Mouse (Mus musculus): ENCODE results near the gene Aak1. TPM values are rescaled to one million over a fixed set of nuclear protein-coding genes. Genes with fewer than 3 reads are reported as not detected.

Gene Aak1
- total and polyA plus RNA-seq, 3 experiments: 2.8 to 21.0 (median 7.1) TPM

- Histone ChIP-seq H3K36me3 (replicated peaks in 1 of 2; ENCODE audit: control insufficient read depth in 1 of 2, insufficient read depth in 1 of 2, low read length in 1 of 2) (peaks cover 0 to 32% of the 10 kb centered on the region in 2 experiments), H3K27me3 (replicated peaks) (no peaks in the 10 kb centered on the region), H3K4me2 (ENCODE audit: insufficient read depth, low read depth, poor library complexity, severe bottlenecking) (no peak overlapping the region), H3K4me1 (ENCODE audit: control insufficient read depth in 1 of 2, insufficient read depth in 2 of 2) (peaks cover 0 to 7% of the 10 kb centered on the region in 2 experiments; a peak in 1 of 4 replicates), H3K9me3 (replicated peaks; ENCODE audit: low read length) (no peaks in the 10 kb centered on the region), H3K79me2 (replicated peaks; ENCODE audit: control insufficient read depth, extremely low read depth, insufficient read depth, poor library complexity, severe bottlenecking) (no peaks in the 10 kb centered on the region), H3K27ac (ENCODE audit: insufficient read depth, low read depth) (no peak overlapping the region), H3K4me3 (replicated peaks in 1 of 3; ENCODE audit: low read depth in 2 of 3, low read length in 2 of 3, poor library complexity in 1 of 3) (no peak overlapping the region), H3K9ac (ENCODE audit: insufficient read depth, low read depth) (no peak overlapping the region)
- no peak for DNase-seq (ENCODE audit: extremely low read depth)
- dilution Hi-C loops (cut with MboI; ENCODE audit: extremely low pct_ligation_motif_present, extremely low pct_unique_long_range_greater_than_20kb, low sequenced_read_pairs): no loop called here
- no peak for TF ChIP-seq GABPA (IDR thresholded peaks at IDR 0.05; ENCODE audit: insufficient replicate concordance, low read depth, low read length)
- TF ChIP-seq MEF2A (IDR thresholded peaks at IDR 0.05; ENCODE audit: borderline replicate concordance, low read depth, low read length): no peak
- TF ChIP-seq IRF4 (IDR thresholded peaks at IDR 0.05; ENCODE audit: low read depth, low read length): no peak
- TF ChIP-seq PAX5 (IDR thresholded peaks at IDR 0.05; ENCODE audit: low read length): no peak
- no peak for TF ChIP-seq ZNF384 (IDR thresholded peaks at IDR 0.05; ENCODE audit: low read depth, low read length)
- no peak for TF ChIP-seq USF2 (conservative IDR thresholded peaks at IDR 0.05; ENCODE audit: low read depth, low read length)
- no peak for TF ChIP-seq UBTF (IDR thresholded peaks at IDR 0.05; ENCODE audit: low read depth, low read length)
- no peak for TF ChIP-seq JUND (conservative IDR thresholded peaks at IDR 0.05; ENCODE audit: low read depth, low read length)
- TF ChIP-seq ZC3H11A (IDR thresholded peaks at IDR 0.05; ENCODE audit: low read depth, low read length): no peak
- TF ChIP-seq ELF1 (IDR thresholded peaks at IDR 0.05; ENCODE audit: low read depth, low read length): no peak
- no peak for TF ChIP-seq ZMIZ1 (IDR thresholded peaks at IDR 0.05; ENCODE audit: low read depth, low read length)
- TF ChIP-seq CHD2 (IDR thresholded peaks at IDR 0.05; ENCODE audit: low read length): no peak
- TF ChIP-seq SMC3 (IDR thresholded peaks at IDR 0.05; ENCODE audit: low read depth, low read length): no peak
- no peak for TF ChIP-seq NRF1 (IDR thresholded peaks at IDR 0.05; ENCODE audit: low read depth, low read length)
- TF ChIP-seq MXI1 (IDR thresholded peaks at IDR 0.05; ENCODE audit: low read depth, low read length): no peak
- TF ChIP-seq ZKSCAN1 (IDR thresholded peaks at IDR 0.05; ENCODE audit: borderline replicate concordance, low read depth, low read length): no peak
- TF ChIP-seq RCOR1 (conservative IDR thresholded peaks at IDR 0.05; ENCODE audit: low read depth, low read length): no peak
- no peak for TF ChIP-seq POLR2A (IDR thresholded peaks at IDR 0.05; ENCODE audit: low read depth, low read length)
- in situ Hi-C loops (cut with MboI; ENCODE audit: low pct_ligation_motif_present, low pct_unique_long_range_greater_than_20kb, low sequenced_read_pairs): loop anchor here (10.0 kb wide), 1 partner anchor 171 kb away; no protein-coding TSS in a partner anchor
Observed at GRCm38 (mm10) chr6:86916157-86916820, 67.0 kb downstream of the Aak1 start.

- Histone ChIP-seq H3K4me2 (ENCODE audit: insufficient read depth, low read depth, poor library complexity, severe bottlenecking) (no peak overlapping the region), H3K27ac (ENCODE audit: insufficient read depth, low read depth) (no peak overlapping the region), H3K4me1 (ENCODE audit: control insufficient read depth in 1 of 2, insufficient read depth in 2 of 2) (peaks cover 2 to 13% of the 10 kb centered on the region in 2 experiments; a peak in 2 of 4 replicates), H3K36me3 (replicated peaks in 1 of 2; ENCODE audit: control insufficient read depth in 1 of 2, insufficient read depth in 1 of 2, low read length in 1 of 2) (peaks cover 0 to 29% of the 10 kb centered on the region in 2 experiments), H3K79me2 (replicated peaks; ENCODE audit: control insufficient read depth, extremely low read depth, insufficient read depth, poor library complexity, severe bottlenecking) (no peaks in the 10 kb centered on the region), H3K4me3 (replicated peaks in 1 of 3; ENCODE audit: low read depth in 2 of 3, low read length in 2 of 3, poor library complexity in 1 of 3) (no peak overlapping the region), H3K27me3 (replicated peaks) (no peaks in the 10 kb centered on the region), H3K9ac (ENCODE audit: insufficient read depth, low read depth) (no peak overlapping the region), H3K9me3 (replicated peaks; ENCODE audit: low read length) (no peaks in the 10 kb centered on the region)
- in situ Hi-C loops (cut with MboI; ENCODE audit: low pct_ligation_motif_present, low pct_unique_long_range_greater_than_20kb, low sequenced_read_pairs) (loop anchor here (10.0 kb wide), 1 partner anchor 172 kb away; no protein-coding TSS in a partner anchor), dilution Hi-C loops (cut with MboI; ENCODE audit: extremely low pct_ligation_motif_present, extremely low pct_unique_long_range_greater_than_20kb, low sequenced_read_pairs) (no loop called here)
- DNase-seq (ENCODE audit: extremely low read depth): no peak
- no peak for TF ChIP-seq TCF12 (IDR thresholded peaks at IDR 0.05; ENCODE audit: low read depth, low read length)
- TF ChIP-seq USF2 (conservative IDR thresholded peaks at IDR 0.05; ENCODE audit: low read depth, low read length): no peak
- no peak for TF ChIP-seq JUND (conservative IDR thresholded peaks at IDR 0.05; ENCODE audit: low read depth, low read length)
- no peak for TF ChIP-seq E2F4 (IDR thresholded peaks at IDR 0.05; ENCODE audit: insufficient replicate concordance, low read depth, low read length)
- TF ChIP-seq RCOR1 (conservative IDR thresholded peaks at IDR 0.05; ENCODE audit: low read depth, low read length): no peak
- TF ChIP-seq IRF4 (IDR thresholded peaks at IDR 0.05; ENCODE audit: low read depth, low read length): no peak
- no peak for TF ChIP-seq BHLHE40 (IDR thresholded peaks at IDR 0.05; ENCODE audit: low read depth, low read length)
- no peak for TF ChIP-seq HCFC1 (IDR thresholded peaks at IDR 0.05; ENCODE audit: low read depth, low read length)
Observed at GRCm38 (mm10) chr6:86917231-86917630, 67.9 kb downstream of the Aak1 start.
